In the genomic region with DNA sequence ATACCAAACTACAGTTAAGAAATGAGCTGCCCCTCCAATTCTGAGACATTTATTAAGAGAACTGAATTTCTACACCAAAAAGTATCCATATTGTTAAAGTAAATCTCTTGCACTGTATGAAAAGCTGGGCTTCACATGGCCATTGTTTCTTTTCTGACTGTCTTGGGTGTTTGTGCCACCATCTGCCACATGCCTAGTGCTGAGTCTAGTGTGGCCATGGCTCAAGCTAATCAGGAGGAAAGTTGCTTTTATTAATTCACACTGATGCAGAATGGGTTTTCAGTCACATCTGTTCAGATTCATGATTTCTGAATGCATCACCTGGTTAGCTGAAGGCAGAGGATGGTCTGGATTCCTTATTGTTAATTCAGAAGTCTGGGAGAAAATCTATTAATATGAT, we compare ENCODE assay signal across 22 mouse cellular contexts.
DNase-seq lines count a peak whose midpoint lies in the region; ATAC-seq lines count a peak whose summit lies in the region.
"Had no signal": no experiment of that assay in that cellular context is flagged by ENCODE, and none has a peak within 500 bp of the region (broad histone marks: within the 10 kb centered on the region; RNA-seq: fewer than 3 reads in every experiment).

No protein-coding gene starts in this region.

- H3K9me3 ChIP-seq in hindbrain, embryonic 11.5 days (ENCODE audit: control insufficient read depth, low read length): no peaks in the 10 kb centered on the region
- no peaks in the 10 kb centered on the region for H3K9me3 ChIP-seq in hindbrain, embryonic 10.5 days
- H3K9me3 ChIP-seq in forebrain, embryonic 14.5 days (replicated peaks; ENCODE audit: control insufficient read depth, low read length): no peaks in the 10 kb centered on the region
- H3K9me3 ChIP-seq in hindbrain, embryonic 15.5 days: no peaks in the 10 kb centered on the region
- H3K9me3 ChIP-seq in neural tube, embryonic 15.5 days (replicated peaks): no peaks in the 10 kb centered on the region
- H3K9me3 ChIP-seq: G1E; heart, embryonic 13.5 days; intestine, embryonic 15.5 days; limb, embryonic 10.5 days had no signal

- H3K4me3 ChIP-seq in hindbrain, embryonic 11.5 days (ENCODE audit: low read depth, low read length): no peak overlapping the region
- no peak overlapping the region for H3K4me3 ChIP-seq in hindbrain, embryonic 10.5 days
- no peak overlapping the region for H3K4me3 ChIP-seq in forebrain, embryonic 14.5 days (ENCODE audit: low read depth, low read length)
- H3K4me3 ChIP-seq in hindbrain, embryonic 15.5 days: no peak overlapping the region
- no peak overlapping the region for H3K4me3 ChIP-seq in neural tube, embryonic 15.5 days (replicated peaks)
- H3K4me3 ChIP-seq: heart, embryonic 13.5 days; intestine, embryonic 15.5 days; limb, embryonic 10.5 days had no signal

- ATAC-seq in hindbrain, embryonic 11.5 days (ENCODE audit: low FRiP score): peak; percentile 25; the same call in 1 of the 2 replicates
- peak; percentile 74 for ATAC-seq in forebrain, embryonic 14.5 days
- ATAC-seq in hindbrain, embryonic 15.5 days (ENCODE audit: low FRiP score, low read depth): no peak
- ATAC-seq in neural tube, embryonic 15.5 days (ENCODE audit: low FRiP score): no peak
- ATAC-seq: intestine, embryonic 15.5 days had no signal

- no peaks in the 10 kb centered on the region for H3K4me1 ChIP-seq in hindbrain, embryonic 11.5 days (replicated peaks; ENCODE audit: control insufficient read depth, insufficient read depth, low read length)
- 0 out of 2 replicates have a peak, but pooled peaks cover 4% of the 10 kb centered on the region for H3K4me1 ChIP-seq in hindbrain, embryonic 10.5 days (replicated peaks)
- H3K4me1 ChIP-seq in forebrain, embryonic 14.5 days (ENCODE audit: control insufficient read depth, insufficient read depth, low read length): peaks cover 10% of the 10 kb centered on the region
- peaks cover 30% of the 10 kb centered on the region; the same call in 1 of the 2 replicates for H3K4me1 ChIP-seq in hindbrain, embryonic 15.5 days (replicated peaks)
- H3K4me1 ChIP-seq in neural tube, embryonic 15.5 days: peaks cover 22% of the 10 kb centered on the region; the same call in 1 of the 2 replicates
- H3K4me1 ChIP-seq: heart, embryonic 13.5 days; intestine, embryonic 15.5 days; limb, embryonic 10.5 days had no signal

- intact Hi-C loops in heart, postnatal 10 days (cut with DNase I): no loop called here

- no peak overlapping the region for H3K27ac ChIP-seq in hindbrain, embryonic 11.5 days (ENCODE audit: low read depth, low read length)
- no peak overlapping the region for H3K27ac ChIP-seq in hindbrain, embryonic 10.5 days
- H3K27ac ChIP-seq in forebrain, embryonic 14.5 days (ENCODE audit: low read depth, low read length): no peak overlapping the region
- H3K27ac ChIP-seq in hindbrain, embryonic 15.5 days (replicated peaks): no peak overlapping the region
- H3K27ac ChIP-seq in neural tube, embryonic 15.5 days (replicated peaks): no peak overlapping the region
- H3K27ac ChIP-seq: heart, embryonic 13.5 days; intestine, embryonic 15.5 days; limb, embryonic 10.5 days had no signal

- no peak overlapping the region for H3K9ac ChIP-seq in hindbrain, embryonic 11.5 days (ENCODE audit: low read depth, low read length)
- no peak overlapping the region for H3K9ac ChIP-seq in forebrain, embryonic 14.5 days (ENCODE audit: low read length)
- no peak overlapping the region for H3K9ac ChIP-seq in hindbrain, embryonic 15.5 days
- H3K9ac ChIP-seq in neural tube, embryonic 15.5 days (replicated peaks): no peak overlapping the region
- H3K9ac ChIP-seq: heart, embryonic 13.5 days; intestine, embryonic 15.5 days had no signal

- no peak overlapping the region; the same call in 1 of the 2 replicates for H3K4me2 ChIP-seq in hindbrain, embryonic 11.5 days (replicated peaks; ENCODE audit: low read depth, low read length)
- no peak overlapping the region for H3K4me2 ChIP-seq in forebrain, embryonic 14.5 days (ENCODE audit: low read length)
- peak overlapping the region; percentile 24 for H3K4me2 ChIP-seq in hindbrain, embryonic 15.5 days
- peak overlapping the region; percentile 17; the same call in 1 of the 2 replicates for H3K4me2 ChIP-seq in neural tube, embryonic 15.5 days
- H3K4me2 ChIP-seq: heart, embryonic 13.5 days; intestine, embryonic 15.5 days had no signal

- no peaks in the 10 kb centered on the region for H3K27me3 ChIP-seq in hindbrain, embryonic 11.5 days (ENCODE audit: control insufficient read depth, insufficient read depth, low read length)
- H3K27me3 ChIP-seq in hindbrain, embryonic 10.5 days (ENCODE audit: insufficient read depth, poor library complexity, severe bottlenecking): no peaks in the 10 kb centered on the region
- H3K27me3 ChIP-seq in forebrain, embryonic 14.5 days (replicated peaks; ENCODE audit: control insufficient read depth, insufficient read depth, low read length): no peaks in the 10 kb centered on the region
- no peaks in the 10 kb centered on the region for H3K27me3 ChIP-seq in hindbrain, embryonic 15.5 days
- H3K27me3 ChIP-seq in neural tube, embryonic 15.5 days (replicated peaks): no peaks in the 10 kb centered on the region
- H3K27me3 ChIP-seq: heart, embryonic 13.5 days; intestine, embryonic 15.5 days had no signal

- H3K36me3 ChIP-seq in hindbrain, embryonic 11.5 days (ENCODE audit: control insufficient read depth, insufficient read depth, low read length): no peaks in the 10 kb centered on the region
- no peaks in the 10 kb centered on the region for H3K36me3 ChIP-seq in hindbrain, embryonic 10.5 days
- H3K36me3 ChIP-seq in forebrain, embryonic 14.5 days (ENCODE audit: control insufficient read depth, insufficient read depth, low read length): no peaks in the 10 kb centered on the region
- H3K36me3 ChIP-seq in hindbrain, embryonic 15.5 days: no peaks in the 10 kb centered on the region
- H3K36me3 ChIP-seq in neural tube, embryonic 15.5 days: no peaks in the 10 kb centered on the region
- H3K36me3 ChIP-seq: G1E; heart, embryonic 13.5 days; intestine, embryonic 15.5 days; limb, embryonic 10.5 days had no signal

- DNase-seq in hindbrain, embryonic 11.5 days (ENCODE audit: low spot score): peak; percentile 6
- DNase-seq in hindbrain, embryonic 10.5 days (ENCODE audit: low spot score): no peak
- peak; percentile 49 for DNase-seq in forebrain, embryonic 14.5 days (ENCODE audit: low spot score)
- no peak for DNase-seq in thymus, postnatal 25 days
- DNase-seq in lung, postnatal 4 days: no peak
- no peak for DNase-seq in heart, postnatal 10 days
- DNase-seq: adrenal gland, postnatal 25 days; cerebellum, adult 18-20 months; gastrocnemius, postnatal 14 days; heart, adult 18-20 months; heart, postnatal 36 days; kidney, postnatal 4 days; layer of hippocampus, adult 9-11 months; lung, adult 18-20 months; lung, postnatal 36 days; thymus, adult 2 months had no signal

Comparison
In these comparisons a context has a peak if more than half of its experiments do, and no peak if none do; other contexts are left out.
1. ATAC-seq: peak in hindbrain, embryonic 11.5 days (single experiment) and forebrain, embryonic 14.5 days (single experiment); none in hindbrain, embryonic 15.5 days (single experiment) and neural tube, embryonic 15.5 days (single experiment).
2. DNase-seq: peak in hindbrain, embryonic 11.5 days (single experiment) and forebrain, embryonic 14.5 days (single experiment); none in hindbrain, embryonic 10.5 days (single experiment), thymus, postnatal 25 days (single experiment), lung, postnatal 4 days (0 of 2) and heart, postnatal 10 days (0 of 2).
3. H3K4me2 ChIP-seq: peak in hindbrain, embryonic 15.5 days (single experiment) and neural tube, embryonic 15.5 days (single experiment); none in hindbrain, embryonic 11.5 days (single experiment) and forebrain, embryonic 14.5 days (single experiment).